Mouse (Mus musculus): ENCODE measurements at regions not wholly inside any gene's neighbourhood (a gene's known extent, or its start where the extent isn't known, plus 50 kb on each side); places are given as distances from the start of the nearest gene placed in this dataset.

- DNase-seq (ENCODE audit: low spot score), result no peak
Observed at GRCm38 (mm10) chr6:104040450-104040849, 452.1 kb upstream of the Cntn6 start.

GRCm38 (mm10) chr6:104055996-104056395 lies 436.6 kb upstream of the Cntn6 start:
- DNase-seq (ENCODE audit: low spot score), result no peak

- no peak for DNase-seq (ENCODE audit: low spot score)
Observed at GRCm38 (mm10) chr6:104061692-104062263, 430.8 kb upstream of the Cntn6 start.

- no peak for DNase-seq (ENCODE audit: low spot score)
Observed at GRCm38 (mm10) chr6:104080581-104080980, 412.0 kb upstream of the Cntn6 start.

GRCm38 (mm10) chr6:104082242-104082641 lies 410.3 kb upstream of the Cntn6 start:
- no peak for DNase-seq (ENCODE audit: low spot score)

GRCm38 (mm10) chr6:104108386-104108785 lies 384.2 kb upstream of the Cntn6 start:
- DNase-seq (ENCODE audit: low spot score), result no peak

All from urinary bladder, postnatal 25 days (tissue).